Mouse (Mus musculus) liver, embryonic 14.5 days (tissue): ENCODE measurements at regions not wholly inside any gene's neighbourhood (a gene's known extent, or its start where the extent isn't known, plus 50 kb on each side); places are given as distances from the start of the nearest gene placed in this dataset.

Experiments used
- CTCF ChIP-seq: IDR thresholded peaks from 2 replicates; pipeline ENCODE4 v1.5.1; 2016; ENCODE audit warnings: antibody characterized with exemption, low read depth, control low read depth
- EP300 ChIP-seq: IDR thresholded peaks from 2 replicates; pipeline ENCODE4 v1.6.1; 2016; ENCODE audit warnings: antibody characterized with exemption, low read depth

DNA sequence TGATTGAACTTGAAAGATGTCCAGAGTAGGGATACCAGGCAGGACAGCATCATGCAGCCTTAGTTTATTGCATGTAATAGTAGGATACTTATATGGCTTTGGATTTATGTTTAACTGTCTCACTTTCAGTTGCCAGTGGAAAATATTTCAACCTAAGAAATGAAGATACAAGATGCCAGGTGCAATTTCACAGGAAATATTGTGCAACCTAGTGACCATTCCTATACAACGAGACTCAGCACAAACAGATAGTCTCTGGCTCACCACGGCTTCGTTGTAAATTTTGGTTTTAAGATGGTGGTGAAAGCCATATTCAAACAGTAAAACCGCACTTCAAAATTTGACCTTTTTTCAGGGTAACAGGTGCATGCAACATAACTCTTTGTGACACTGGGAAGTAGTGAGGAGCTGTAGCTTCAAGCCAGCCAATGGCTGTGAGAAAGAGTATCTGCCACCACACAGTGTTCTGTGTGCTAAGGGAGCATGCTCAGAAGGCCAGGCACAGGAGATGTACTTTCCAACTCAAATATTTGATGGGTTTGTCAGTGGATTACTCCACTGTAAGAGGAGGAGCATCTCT is 61.5 kb upstream of the Ednra start:
- TF ChIP-seq CTCF (no peak), EP300 (no peak)
